Mouse (Mus musculus) B cell, adult 67 days (primary cell): ENCODE data around the gene Gm13694. TPM values are rescaled to one million over a fixed set of nuclear protein-coding genes. Genes with fewer than 3 reads are reported as not detected.

Experiments
- total RNA-seq, 2 experiments: library from RNA; stranded (reverse); gene quantifications; 4 replicates each; pipeline ENCODE4 v1.2.4; 2023

Gm13694 gene
- total RNA-seq: 1 to 10 TPM; 3.4 to 4.0 TPM

GRCm38 (mm10) chr2:83978633-83979032 is at the start of gene Gm13694:
Gm13694 (plus strand) TSS chr2:83978933.

GRCm38 (mm10) chr2:83940931-83941361 is 37.8 kb upstream of the Gm13694 start, which contains the start of gene Zswim2:
Zswim2 (minus strand) TSS chr2:83941228.

DNA sequence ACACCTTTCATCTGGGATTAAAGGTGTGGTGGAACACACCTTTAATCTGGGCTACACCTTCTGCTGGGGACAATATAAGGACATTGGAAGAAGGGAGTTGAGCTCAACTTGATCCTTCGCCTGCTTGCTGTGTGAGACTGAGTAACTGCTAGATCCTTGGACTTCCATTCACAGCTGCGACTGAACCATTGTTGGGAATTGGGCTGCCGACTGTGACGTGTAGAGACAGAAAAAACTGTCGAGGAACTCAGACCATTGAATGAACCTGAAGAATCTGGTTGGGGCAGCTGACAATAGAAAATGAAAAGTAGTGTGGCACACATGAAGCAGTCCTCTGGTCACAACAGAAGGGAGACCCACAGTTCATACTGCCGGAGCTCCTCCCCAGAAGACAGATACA is 23.3 kb upstream of the Gm13694 start, which contains the start of gene Gm13698:
TSS of gene Gm13698 (plus strand) at position 301 of the 400 bp plus-strand sequence.

DNA sequence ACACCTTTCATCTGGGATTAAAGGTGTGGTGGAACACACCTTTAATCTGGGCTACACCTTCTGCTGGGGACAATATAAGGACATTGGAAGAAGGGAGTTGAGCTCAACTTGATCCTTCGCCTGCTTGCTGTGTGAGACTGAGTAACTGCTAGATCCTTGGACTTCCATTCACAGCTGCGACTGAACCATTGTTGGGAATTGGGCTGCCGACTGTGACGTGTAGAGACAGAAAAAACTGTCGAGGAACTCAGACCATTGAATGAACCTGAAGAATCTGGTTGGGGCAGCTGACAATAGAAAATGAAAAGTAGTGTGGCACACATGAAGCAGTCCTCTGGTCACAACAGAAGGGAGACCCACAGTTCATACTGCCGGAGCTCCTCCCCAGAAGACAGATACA is 17.5 kb upstream of the Gm13694 start, which contains the start of gene Gm13693:
TSS of gene Gm13693 (plus strand) at position 301 of the 400 bp plus-strand sequence.

DNA sequence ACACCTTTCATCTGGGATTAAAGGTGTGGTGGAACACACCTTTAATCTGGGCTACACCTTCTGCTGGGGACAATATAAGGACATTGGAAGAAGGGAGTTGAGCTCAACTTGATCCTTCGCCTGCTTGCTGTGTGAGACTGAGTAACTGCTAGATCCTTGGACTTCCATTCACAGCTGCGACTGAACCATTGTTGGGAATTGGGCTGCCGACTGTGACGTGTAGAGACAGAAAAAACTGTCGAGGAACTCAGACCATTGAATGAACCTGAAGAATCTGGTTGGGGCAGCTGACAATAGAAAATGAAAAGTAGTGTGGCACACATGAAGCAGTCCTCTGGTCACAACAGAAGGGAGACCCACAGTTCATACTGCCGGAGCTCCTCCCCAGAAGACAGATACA is 11.7 kb upstream of the Gm13694 start, which contains the start of gene Gm13695:
TSS of gene Gm13695 (plus strand) at position 301 of the 400 bp plus-strand sequence.

GRCm38 (mm10) chr2:83972823-83973222 is 5.9 kb upstream of the Gm13694 start, which contains the start of gene Gm13696:
Gm13696 (plus strand) TSS chr2:83973123.

GRCm38 (mm10) chr2:83984443-83984842 is 5.7 kb downstream of the Gm13694 start, which contains the start of gene Gm13697:
Gm13697 (plus strand) TSS chr2:83984743.

GRCm38 (mm10) chr2:83990253-83990652 is 11.5 kb downstream of the Gm13694 start, which contains the start of gene Gm13691:
Gm13691 (plus strand) TSS chr2:83990553.

Other genes with a start within 250 kb of the Gm13694 start
- gene Fam171b, start 166.3 kb upstream of the Gm13694 start, total RNA-seq: under 1 TPM; 0.09 to 0.17 TPM
- not detected for gene Zswim2, start 37.7 kb upstream of the Gm13694 start, total RNA-seq
- gene Gm13698, start 23.2 kb upstream of the Gm13694 start, total RNA-seq: 1 to 10 TPM; 3.4 to 4.0 TPM
- gene Gm13693, start 17.4 kb upstream of the Gm13694 start, total RNA-seq: 1 to 10 TPM; 3.4 to 4.0 TPM
- gene Gm13695, start 11.6 kb upstream of the Gm13694 start, total RNA-seq: not detected
- gene Gm13696, start 5.8 kb upstream of the Gm13694 start, total RNA-seq: 1 to 10 TPM; 3.4 to 4.0 TPM
- 1 to 10 TPM; 3.4 to 4.0 TPM for gene Gm13697, start 5.8 kb downstream of the Gm13694 start, total RNA-seq
- 1 to 10 TPM; 3.4 to 4.0 TPM for gene Gm13691, start 11.6 kb downstream of the Gm13694 start, total RNA-seq